Mouse (Mus musculus): ENCODE data around the gene Scarf1.

The Scarf1 gene

GRCm38 (mm10) chr11:75511213-75511612, 2.1 kb upstream of the Scarf1 start:
- no peak for DNase-seq (ENCODE audit: low read depth, low spot score)

- DNase-seq (ENCODE audit: low read depth, low spot score), result no peak
Measured at GRCm38 (mm10) chr11:75512301-75513018, 880 bp upstream of the Scarf1 start.

GRCm38 (mm10) chr11:75515186-75515585, 1.8 kb downstream of the Scarf1 start:
- no peak for DNase-seq (ENCODE audit: low read depth, low spot score)

- no peak for DNase-seq (ENCODE audit: low read depth, low spot score)
Measured at GRCm38 (mm10) chr11:75519834-75520633, 6.7 kb downstream of the Scarf1 start.

- no peak for DNase-seq (ENCODE audit: low read depth, low spot score)
Measured at GRCm38 (mm10) chr11:75521609-75522008, 8.3 kb downstream of the Scarf1 start.

- no peak for DNase-seq (ENCODE audit: low read depth, low spot score)
Measured at GRCm38 (mm10) chr11:75522793-75523192, 9.5 kb downstream of the Scarf1 start.

GRCm38 (mm10) chr11:75525531-75526125, 12.3 kb downstream of the Scarf1 start:
- DNase-seq (ENCODE audit: low read depth, low spot score), result no peak

GRCm38 (mm10) chr11:75526943-75527342, 13.6 kb downstream of the Scarf1 start:
- DNase-seq (ENCODE audit: low read depth, low spot score), result no peak

GRCm38 (mm10) chr11:75529771-75530170, 16.4 kb downstream of the Scarf1 start:
- no peak for DNase-seq (ENCODE audit: low read depth, low spot score)

- no peak for DNase-seq (ENCODE audit: low read depth, low spot score)
Measured at GRCm38 (mm10) chr11:75530325-75530724, 17.0 kb downstream of the Scarf1 start.

GRCm38 (mm10) chr11:75530845-75531373, 17.6 kb downstream of the Scarf1 start:
- no peak for DNase-seq (ENCODE audit: low read depth, low spot score)

- peak; percentile 97 for DNase-seq (ENCODE audit: low read depth, low spot score)
Measured at GRCm38 (mm10) chr11:75531469-75532242, 18.3 kb downstream of the Scarf1 start, which contains the start of gene Slc43a2. Gene Slc43a2 (plus strand): TSS chr11:75531694.

GRCm38 (mm10) chr11:75532340-75533277, 19.3 kb downstream of the Scarf1 start:
- DNase-seq (ENCODE audit: low read depth, low spot score), result no peak

- no peak for DNase-seq (ENCODE audit: low read depth, low spot score)
Measured at GRCm38 (mm10) chr11:75533314-75534015, 20.1 kb downstream of the Scarf1 start.

- no peak for DNase-seq (ENCODE audit: low read depth, low spot score)
Measured at GRCm38 (mm10) chr11:75534286-75535033, 21.1 kb downstream of the Scarf1 start.

GRCm38 (mm10) chr11:75535106-75535795, 21.9 kb downstream of the Scarf1 start:
- no peak for DNase-seq (ENCODE audit: low read depth, low spot score)

GRCm38 (mm10) chr11:75536255-75537024, 23.1 kb downstream of the Scarf1 start:
- no peak for DNase-seq (ENCODE audit: low read depth, low spot score)

- no peak for DNase-seq (ENCODE audit: low read depth, low spot score)
Measured at GRCm38 (mm10) chr11:75537025-75537414, 23.7 kb downstream of the Scarf1 start.
